Mouse (Mus musculus): ENCODE data around the gene Luc7l3.

DNA sequence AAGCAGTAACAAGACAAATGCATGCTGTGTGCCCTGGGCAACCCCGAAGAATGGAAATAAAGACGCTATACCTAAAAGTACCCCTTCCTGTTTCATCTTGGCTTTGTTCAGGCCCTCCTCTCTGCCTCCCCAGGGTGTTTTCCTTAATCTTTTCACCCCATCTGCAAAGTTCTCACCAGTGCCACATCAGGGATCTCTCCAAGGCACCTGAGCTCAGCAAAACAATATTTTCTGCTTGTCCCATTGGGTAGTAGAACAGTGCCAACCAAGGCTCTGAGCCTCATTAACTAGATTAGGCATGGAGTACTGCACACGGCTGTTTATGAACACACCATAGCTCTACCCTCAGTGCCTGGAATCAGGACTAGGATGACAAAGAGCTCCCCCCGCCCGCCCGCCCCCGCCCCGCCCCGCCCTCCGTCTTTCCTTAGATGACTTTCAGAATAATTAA, 5.2 kb upstream of the Luc7l3 start:
- TF ChIP-seq CTCF (IDR thresholded peaks at IDR 0.05; ENCODE audit: low read depth, low read length) (no peak), GATA1 (IDR thresholded peaks at IDR 0.05; ENCODE audit: borderline replicate concordance, low read length) (no peak), POLR2AphosphoS5 (IDR thresholded peaks at IDR 0.05; ENCODE audit: insufficient replicate concordance, low read depth, low read length) (no peak), TAL1 (conservative IDR thresholded peaks at IDR 0.05; ENCODE audit: low read depth, low read length) (no peak)

All from G1E (cell line).